Mouse (Mus musculus) gastrocnemius, postnatal 10 days (tissue): ENCODE results near the gene Acod1. TPM values are rescaled to one million over a fixed set of nuclear protein-coding genes. Genes with fewer than 3 reads are reported as not detected.

Experiments used
- DNase-seq: peaks from one replicate; pipeline ENCODE4 v3.0.0; 2021; ENCODE audit warnings: mixed read lengths
- long read RNA-seq, 2 experiments: library from polyadenylated mRNA; stranded (forward); transcript quantifications; one replicate each; pipeline ENCODE4 v2.0.0; 2021
- total RNA-seq, 2 experiments: library from RNA; stranded (reverse); gene quantifications; 2 replicates each; pipeline ENCODE4 v1.2.3; 2021

Acod1 gene
- total RNA-seq, result not detected
- long read RNA-seq, experiment 1, result 0 reads
- long read RNA-seq, experiment 2, result 0 reads

DNA sequence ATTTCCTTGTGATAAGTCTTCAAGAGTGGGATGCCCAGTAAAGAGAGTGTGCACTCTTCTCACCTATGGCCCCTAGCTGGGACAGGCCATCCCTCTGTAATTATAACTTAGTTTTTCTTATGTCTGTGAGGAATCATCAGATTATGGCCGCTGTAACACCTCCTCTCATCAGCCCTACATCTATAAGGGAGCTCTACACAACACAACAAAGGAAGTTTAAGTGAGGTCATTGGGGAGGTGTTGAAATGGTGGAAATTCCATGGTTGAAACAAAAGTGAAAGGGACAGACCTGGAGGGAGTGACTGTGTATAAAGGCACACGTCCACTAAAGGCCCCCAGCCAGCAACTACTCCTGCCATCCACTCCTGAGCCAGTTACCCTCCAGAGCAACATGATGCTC is at the start of gene Acod1:
TSS of gene Acod1 (plus strand) at position 301 of the 400 bp plus-strand sequence.
- no peak for DNase-seq

- DNase-seq, result no peak
These were observed 39.0 kb upstream of the Acod1 start for GRCm38 (mm10) chr14:103007737-103008136.

DNA sequence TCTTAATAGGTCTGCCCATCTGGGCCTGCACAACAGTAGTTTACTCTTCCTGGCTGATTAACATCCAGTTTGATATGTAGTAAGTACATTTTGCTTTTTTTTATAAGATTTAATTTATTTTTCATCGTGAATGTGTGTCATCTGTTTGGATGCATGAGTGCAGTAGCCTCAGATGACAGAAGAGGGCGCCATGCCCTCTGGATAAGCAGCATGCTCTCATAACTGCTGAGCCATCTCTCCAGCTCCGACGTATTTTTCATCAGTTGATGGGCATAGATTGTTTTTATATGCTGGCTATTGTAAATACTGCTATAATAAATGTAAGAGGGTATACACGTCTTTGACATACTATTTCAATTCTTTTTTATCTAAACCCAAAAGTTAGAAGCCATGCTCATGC is 35.0 kb upstream of the Acod1 start:
- peak; percentile 28 for DNase-seq

GRCm38 (mm10) chr14:103012563-103013150 is 34.1 kb upstream of the Acod1 start:
- peak; percentile 43 for DNase-seq

DNA sequence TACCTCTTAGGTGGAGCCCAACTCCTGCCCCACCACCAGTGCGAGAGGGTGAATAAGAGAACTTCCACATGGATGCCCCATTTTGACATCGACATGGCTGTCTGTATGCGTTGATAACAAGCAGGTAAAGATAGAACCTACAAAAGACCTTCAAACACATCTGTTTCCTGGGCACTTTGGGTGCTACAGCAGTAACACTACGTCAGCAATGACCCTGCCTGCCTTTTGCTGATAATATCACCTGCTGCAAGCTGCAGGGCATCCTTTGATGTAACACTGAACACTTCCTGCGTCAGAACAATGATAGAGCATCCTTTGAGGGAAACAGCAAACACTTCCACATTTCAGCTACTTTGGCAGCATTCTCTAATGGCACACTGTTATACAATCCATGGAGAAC is 29.8 kb upstream of the Acod1 start:
- DNase-seq, result no peak

DNA sequence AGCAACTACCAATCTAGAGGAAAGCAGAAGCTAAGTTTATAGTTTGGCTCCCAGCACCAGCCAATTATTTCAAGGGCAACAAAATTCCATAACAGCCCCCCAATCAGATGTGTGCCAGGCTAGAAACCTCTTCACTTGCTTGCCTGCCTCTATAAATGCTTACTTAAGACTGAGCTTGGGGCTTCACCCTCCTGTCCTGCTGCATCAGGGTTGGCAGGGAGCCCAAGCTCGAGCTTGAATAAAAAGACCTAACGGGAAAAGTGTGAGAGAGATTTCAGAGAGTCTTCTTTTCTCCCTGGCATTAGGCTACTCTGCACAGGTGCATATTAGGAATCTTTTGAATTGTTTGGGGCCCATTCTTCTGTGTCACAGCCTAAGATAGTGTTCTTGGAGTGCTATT is 26.7 kb upstream of the Acod1 start:
- DNase-seq, result no peak

DNA sequence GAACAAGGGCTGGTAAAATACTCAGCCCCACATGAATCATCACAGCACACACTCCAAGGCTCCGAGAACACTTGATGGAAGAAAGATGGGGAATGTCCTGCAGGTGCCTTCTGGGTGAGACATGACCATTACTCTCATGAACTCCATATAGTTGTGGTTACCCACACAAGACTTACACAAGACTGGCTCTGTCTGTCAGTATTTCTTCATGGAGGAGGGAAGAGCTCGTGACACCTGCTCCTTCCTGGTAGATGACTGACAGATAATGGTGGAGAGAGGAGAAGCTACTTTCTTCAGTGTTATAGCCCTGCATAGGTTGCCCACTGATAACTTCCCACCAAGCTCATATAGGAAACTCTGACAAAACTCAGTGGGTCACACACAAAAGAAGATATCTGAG is 17.6 kb upstream of the Acod1 start:
- no peak for DNase-seq

- no peak for DNase-seq
These were observed 13.4 kb upstream of the Acod1 start for GRCm38 (mm10) chr14:103033271-103033823.

GRCm38 (mm10) chr14:103034076-103034475 is 12.7 kb upstream of the Acod1 start:
- DNase-seq, result no peak

DNA sequence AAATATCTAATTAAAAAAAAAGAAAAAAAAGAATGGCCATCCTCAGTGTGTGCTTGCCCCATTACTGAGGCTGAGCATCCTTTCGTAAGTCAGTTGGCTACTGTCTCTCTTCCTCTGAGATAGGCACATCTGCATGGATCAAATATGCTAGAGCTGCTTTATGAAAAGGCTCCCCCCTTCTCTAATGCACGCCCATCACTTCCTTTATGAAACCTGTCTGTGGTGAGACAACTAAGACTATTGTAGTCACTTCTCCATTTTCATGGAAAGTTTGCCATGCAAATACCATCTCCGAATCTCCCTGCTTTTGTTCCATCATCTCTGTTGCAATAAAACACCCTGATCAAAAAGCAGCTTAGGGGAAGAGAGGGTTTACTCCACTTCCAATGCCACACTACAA is 9.8 kb upstream of the Acod1 start:
- no peak for DNase-seq

DNA sequence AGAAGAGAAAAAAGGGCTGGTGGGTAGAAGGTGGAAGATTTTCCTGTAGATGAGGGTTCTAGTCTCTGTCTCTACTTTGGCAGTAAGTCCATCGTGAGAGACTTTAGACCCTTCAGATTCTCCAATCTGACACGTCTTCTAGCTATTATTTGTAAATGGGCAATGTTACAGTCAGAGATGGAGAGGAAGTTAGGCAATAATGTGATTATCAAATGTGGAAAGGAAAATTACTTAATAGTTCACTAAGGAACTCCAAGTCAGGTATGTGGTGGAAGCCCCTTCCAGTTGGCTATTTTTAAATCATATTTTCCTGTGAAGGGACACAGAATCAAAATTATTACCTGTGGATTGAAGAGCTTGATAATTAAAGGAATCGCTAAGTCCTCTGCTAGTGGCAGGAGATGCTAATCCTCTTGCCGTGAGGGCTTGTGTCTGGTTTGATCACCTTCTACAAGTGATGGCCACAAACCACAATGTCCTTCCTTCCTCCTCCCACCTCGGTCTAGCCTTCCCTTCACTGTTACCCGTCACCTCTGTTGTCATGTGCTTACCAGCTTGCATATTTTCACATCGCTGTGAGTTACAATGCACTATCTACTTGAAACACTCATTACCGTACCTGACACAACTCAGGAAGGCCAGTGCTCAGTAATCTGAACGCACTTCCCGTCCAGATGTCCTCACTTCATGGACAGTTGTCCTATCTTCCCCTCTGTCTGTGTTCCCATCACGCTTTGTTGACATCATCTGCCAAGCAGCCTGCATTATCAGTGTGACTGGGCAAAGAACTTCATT is 1.7 kb downstream of the Acod1 start:
- no peak for DNase-seq

DNA sequence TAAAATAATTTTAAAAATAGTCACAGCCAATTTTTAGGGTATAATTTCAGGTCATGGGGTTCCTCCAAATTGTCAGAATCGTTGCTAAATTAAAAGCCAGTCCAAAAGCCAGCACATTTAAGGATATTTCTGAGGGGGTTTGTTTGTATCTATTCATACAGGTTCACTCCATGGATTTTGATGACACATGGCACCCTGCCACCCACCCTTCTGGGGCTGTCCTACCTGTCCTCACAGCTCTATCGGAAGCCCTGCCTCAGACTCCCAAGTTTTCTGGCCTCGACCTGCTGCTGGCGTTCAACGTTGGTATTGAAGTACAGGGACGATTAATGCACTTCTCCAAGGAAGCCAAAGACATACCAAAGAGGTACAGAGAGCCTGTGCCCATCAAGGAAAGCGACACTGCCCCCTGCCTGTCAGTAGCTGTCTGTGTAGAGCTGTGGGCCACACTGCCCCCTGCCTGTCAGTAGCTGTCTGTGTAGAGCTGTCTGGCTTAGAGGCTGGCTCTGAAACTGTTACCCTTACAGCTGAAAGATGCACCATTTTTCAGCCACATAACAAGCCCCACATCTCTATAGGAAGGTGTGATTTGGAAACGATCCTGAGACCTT is 4.5 kb downstream of the Acod1 start:
- DNase-seq, result peak; percentile 79

- DNase-seq, result no peak
These were observed 8.0 kb downstream of the Acod1 start for GRCm38 (mm10) chr14:103054731-103055130.

- DNase-seq, result no peak
These were observed 9.8 kb downstream of the Acod1 start for GRCm38 (mm10) chr14:103056601-103057000.

- DNase-seq, result no peak
These were observed 12.2 kb downstream of the Acod1 start for GRCm38 (mm10) chr14:103058998-103059397.

DNA sequence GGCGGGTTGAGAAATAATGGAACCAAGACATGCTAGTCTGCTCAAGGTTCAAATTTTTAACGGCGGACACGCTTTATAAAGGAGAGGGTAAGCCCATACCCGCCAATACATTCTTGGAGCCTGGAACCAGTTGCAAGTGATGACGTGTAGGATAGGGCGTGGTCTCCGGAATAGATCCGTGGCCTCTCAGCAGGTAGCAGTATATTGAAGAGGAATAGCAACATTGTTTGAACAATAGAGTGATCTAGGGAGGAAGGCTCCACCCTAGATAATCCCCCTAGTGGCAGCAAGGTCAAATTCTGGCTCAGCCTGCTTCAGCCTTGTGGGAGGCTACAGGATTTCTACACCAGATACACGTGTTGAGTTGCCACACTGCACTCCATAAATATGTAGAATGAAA is 12.7 kb downstream of the Acod1 start:
- no peak for DNase-seq

DNA sequence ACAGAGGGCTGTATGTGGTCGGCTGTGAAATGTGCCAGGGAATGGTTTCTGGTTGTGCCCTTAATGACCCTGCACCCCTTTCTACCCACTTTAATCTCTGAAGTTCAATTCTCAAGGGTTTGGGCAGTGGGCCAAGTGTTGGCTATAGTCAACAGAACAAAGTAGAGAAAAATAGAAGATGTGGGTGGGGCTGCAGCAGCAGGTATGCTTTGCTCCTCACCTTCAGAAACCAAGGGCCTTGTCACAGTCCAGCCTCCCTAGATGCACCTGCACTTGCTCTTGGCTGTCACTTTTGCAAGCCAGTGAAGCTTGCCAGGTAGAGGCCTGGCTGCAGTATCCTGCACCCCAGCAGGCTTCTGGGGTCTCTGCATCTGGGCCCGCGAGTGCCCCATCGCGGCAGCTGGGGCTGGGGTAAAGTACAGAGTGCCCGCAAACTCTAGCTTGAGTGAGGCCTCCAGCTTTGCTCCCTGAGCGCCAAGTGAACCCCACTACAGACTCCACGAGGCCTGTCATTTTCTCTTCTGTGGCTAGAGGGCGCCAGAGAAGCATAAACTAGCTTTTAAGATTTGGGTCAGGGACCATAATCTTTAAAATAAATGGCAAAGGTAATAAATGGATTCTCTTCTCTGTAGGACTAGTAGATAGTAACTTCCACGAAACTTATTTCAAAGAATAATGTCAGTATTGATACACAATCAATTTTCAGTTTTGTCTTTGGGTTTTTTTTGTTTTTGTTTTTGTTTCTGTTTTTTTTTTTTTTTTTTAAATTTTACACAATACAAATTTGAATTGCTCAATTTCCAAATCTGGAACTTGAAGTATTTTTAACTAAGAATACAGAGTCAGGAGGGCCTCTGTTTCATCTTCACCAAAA is 18.8 kb downstream of the Acod1 start:
- DNase-seq, result peak; percentile 69

DNA sequence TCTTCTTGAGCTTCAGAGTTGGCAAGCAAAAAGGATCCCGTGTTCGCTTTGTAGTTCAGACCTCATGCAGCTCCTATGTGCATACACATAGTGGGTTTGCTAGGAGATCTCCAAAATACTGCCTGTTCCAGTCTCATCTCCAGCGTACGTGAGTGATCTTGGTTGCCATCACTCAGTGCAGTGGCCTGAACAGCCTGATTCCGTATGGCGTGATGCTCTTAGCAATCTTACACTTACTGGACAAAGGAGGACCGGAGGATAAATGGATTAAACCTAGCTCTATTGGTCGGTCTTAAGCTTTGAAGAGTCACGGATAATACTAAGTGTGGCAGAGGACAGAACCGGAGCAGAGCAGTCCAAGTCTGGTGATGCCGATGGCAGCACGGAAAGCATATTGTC is 22.7 kb downstream of the Acod1 start:
- DNase-seq, result no peak

GRCm38 (mm10) chr14:103069864-103070611 is 23.3 kb downstream of the Acod1 start, which contains the start of gene Cln5:
Cln5 (plus strand) TSS chr14:103070216.
- peak; percentile 95 for DNase-seq

DNA sequence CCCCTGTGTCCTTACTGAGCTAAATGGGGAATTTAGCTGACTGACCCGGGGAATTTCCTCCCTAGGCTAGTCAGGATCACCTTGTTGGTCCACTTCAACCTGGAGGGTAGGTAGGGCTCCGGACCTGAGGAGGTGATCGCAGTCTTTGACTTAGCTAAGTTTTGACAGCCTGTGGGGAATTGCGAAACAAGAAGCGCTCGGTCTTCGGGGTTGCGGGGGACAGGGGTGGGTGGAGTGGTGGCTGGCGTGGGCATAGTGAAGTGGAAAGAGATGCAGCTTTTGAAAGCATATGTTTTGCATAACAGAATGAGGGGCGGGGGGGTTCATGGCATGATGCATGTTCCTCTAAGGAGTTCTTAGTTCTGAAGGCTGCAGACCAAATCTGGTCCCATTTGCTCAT is 24.0 kb downstream of the Acod1 start:
- no peak for DNase-seq

GRCm38 (mm10) chr14:103071471-103071870 is 24.7 kb downstream of the Acod1 start:
- DNase-seq, result no peak
